Mouse (Mus musculus) 416B (cell line): ENCODE measurements around the gene Slc9a3r2.

Experiments
- DNase-seq: peaks from one replicate; pipeline ENCODE4 v3.0.0; 2011; ENCODE audit warnings: low read depth

Gene Slc9a3r2

GRCm38 (mm10) chr17:24667011-24667410 lies 16.9 kb upstream of the Slc9a3r2 start:
- DNase-seq: peak; percentile 64

- DNase-seq: no peak
These were observed 8.1 kb upstream of the Slc9a3r2 start, which contains the start of gene Npw for GRCm38 (mm10) chr17:24658017-24658758. Gene Npw, minus strand, starts transcription at chr17:24658457.

GRCm38 (mm10) chr17:24654969-24655368 lies 4.8 kb upstream of the Slc9a3r2 start:
- no peak for DNase-seq

- DNase-seq: peak; percentile 71
These were observed 4.0 kb upstream of the Slc9a3r2 start for GRCm38 (mm10) chr17:24653967-24654710.

GRCm38 (mm10) chr17:24651835-24652234 lies 1.7 kb upstream of the Slc9a3r2 start:
- DNase-seq: no peak

GRCm38 (mm10) chr17:24650766-24651165 lies 639 bp upstream of the Slc9a3r2 start:
- no peak for DNase-seq

GRCm38 (mm10) chr17:24649581-24650069 lies 502 bp downstream of the Slc9a3r2 start:
- DNase-seq: no peak

- no peak for DNase-seq
These were observed 1.3 kb downstream of the Slc9a3r2 start for GRCm38 (mm10) chr17:24648731-24649377.

GRCm38 (mm10) chr17:24647493-24647892 lies 2.6 kb downstream of the Slc9a3r2 start:
- DNase-seq: no peak

- no peak for DNase-seq
These were observed 3.7 kb downstream of the Slc9a3r2 start for GRCm38 (mm10) chr17:24646381-24646780.

GRCm38 (mm10) chr17:24645916-24646315 lies 4.2 kb downstream of the Slc9a3r2 start:
- no peak for DNase-seq

- no peak for DNase-seq
These were observed 5.0 kb downstream of the Slc9a3r2 start for GRCm38 (mm10) chr17:24644875-24645721.

GRCm38 (mm10) chr17:24644030-24644715 lies 6.0 kb downstream of the Slc9a3r2 start:
- DNase-seq: no peak

- no peak for DNase-seq
These were observed 7.3 kb downstream of the Slc9a3r2 start for GRCm38 (mm10) chr17:24642791-24643343.

- no peak for DNase-seq
These were observed 8.2 kb downstream of the Slc9a3r2 start for GRCm38 (mm10) chr17:24641944-24642343.

GRCm38 (mm10) chr17:24640581-24640980 lies 9.5 kb downstream of the Slc9a3r2 start:
- no peak for DNase-seq

- no peak for DNase-seq
These were observed 10.0 kb downstream of the Slc9a3r2 start for GRCm38 (mm10) chr17:24640119-24640518.

GRCm38 (mm10) chr17:24639571-24639988 lies 10.5 kb downstream of the Slc9a3r2 start:
- DNase-seq: no peak

GRCm38 (mm10) chr17:24638840-24639239 lies 11.3 kb downstream of the Slc9a3r2 start:
- no peak for DNase-seq

GRCm38 (mm10) chr17:24638214-24638613 lies 11.9 kb downstream of the Slc9a3r2 start:
- no peak for DNase-seq
